Mouse (Mus musculus) small intestine, adult 2 months (tissue): ENCODE measurements around the gene Sdk2. TPM values are rescaled to one million over a fixed set of nuclear protein-coding genes. Genes with fewer than 3 reads are reported as not detected.

Experiments
- H3K27ac ChIP-seq: fragments of 200-500 bp; 2 replicates; pipeline ENCODE4 v1.5.1; 2012; ENCODE audit warnings: low read depth, low read length, control low read depth, inconsistent platforms; ENCODE audit not compliant: insufficient read depth
- H3K27me3 ChIP-seq: fragments of 200-500 bp; 2 replicates; pipeline ENCODE4 v1.6.1; 2012; ENCODE audit warnings: mild to moderate bottlenecking, moderate library complexity, low read length, inconsistent platforms; ENCODE audit not compliant: control insufficient read depth, insufficient read depth
- H3K36me3 ChIP-seq: fragments of 200-500 bp; 2 replicates; pipeline ENCODE4 v1.6.1; 2012; ENCODE audit warnings: mild to moderate bottlenecking, low read length, control low read depth, inconsistent platforms; ENCODE audit not compliant: control insufficient read depth, insufficient read depth
- H3K4me1 ChIP-seq: fragments of 200-500 bp; 2 replicates; pipeline ENCODE4 v1.6.1; 2012; ENCODE audit warnings: low read length, inconsistent platforms, mixed read lengths; ENCODE audit not compliant: control insufficient read depth, insufficient read depth, insufficient read length
- H3K4me3 ChIP-seq: fragments of 200-500 bp; 2 replicates; pipeline ENCODE4 v1.5.1; 2012; ENCODE audit warnings: low read depth, mild to moderate bottlenecking, control low read depth, inconsistent platforms, low read length, moderate library complexity
- CTCF ChIP-seq: fragments of 200-500 bp; IDR thresholded peaks from 2 replicates; pipeline ENCODE4 v1.5.1; 2012; ENCODE audit warnings: low read depth, mild to moderate bottlenecking, control low read depth, inconsistent platforms, low read length, moderate library complexity, mixed read lengths; ENCODE audit not compliant: insufficient replicate concordance, insufficient read length; ENCODE audit errors: extremely low read depth
- POLR2A ChIP-seq: fragments of 200-500 bp; IDR thresholded peaks from 2 replicates; pipeline ENCODE4 v1.6.1; 2012; ENCODE audit warnings: low read depth, mild to moderate bottlenecking, control low read depth, inconsistent platforms, low read length, moderate library complexity
- WGBS: fragments of 180-500 bp; shearing (Covaris S2); methylation state at CpG from one replicate; pipeline ENCODE4 v1.1.7; 2018; 5-methylcytosine and 5-hydroxymethylcytosine counted together
- polyA plus RNA-seq: library from polyadenylated mRNA; depleted of rRNA; stranded (reverse); fragments of >200 nt; gene quantifications from 2 replicates; pipeline ENCODE4 v1.2.3, GENCODE M21; 2012

The Sdk2 gene
- polyA plus RNA-seq, 1 experiment = 0.81 TPM

GRCm38 (mm10) chr11:114071998-114072397, 5.2 kb upstream of the Sdk2 start:
- Histone ChIP-seq H3K36me3 (no peaks in the 10 kb centered on the region), H3K27ac (no peak overlapping the region), H3K27me3 (peaks cover 6% of the 10 kb centered on the region), H3K4me1 (no peaks in the 10 kb centered on the region; the same call in 1 of the 2 replicates), H3K4me3 (no peak overlapping the region)
- TF ChIP-seq POLR2A (no peak), CTCF (peak; percentile 27; the same call in 1 of the 2 replicates)
- 20% methylated on average over 8 of the region's 8 CpGs for WGBS

- H3K27ac ChIP-seq = no peak overlapping the region
- TF ChIP-seq CTCF (peak; percentile 12; the same call in 1 of the 2 replicates), POLR2A (no peak)
- 64% methylated on average over 6 of the region's 6 CpGs for WGBS
- H3K4me1 ChIP-seq = no peaks in the 10 kb centered on the region; the same call in 1 of the 2 replicates
- H3K27me3 ChIP-seq = peaks cover 17% of the 10 kb centered on the region
- no peak overlapping the region for H3K4me3 ChIP-seq
- H3K36me3 ChIP-seq = no peaks in the 10 kb centered on the region
These were observed 4.0 kb upstream of the Sdk2 start for GRCm38 (mm10) chr11:114070881-114071280.

- no peak overlapping the region for H3K4me3 ChIP-seq
- TF ChIP-seq CTCF = no peak
- no peak for TF ChIP-seq POLR2A
- WGBS = 66% methylated on average over 8 of the region's 8 CpGs
- no peaks in the 10 kb centered on the region; the same call in 1 of the 2 replicates for H3K4me1 ChIP-seq
- H3K27me3 ChIP-seq = peaks cover 24% of the 10 kb centered on the region
- no peak overlapping the region for H3K27ac ChIP-seq
- H3K36me3 ChIP-seq = no peaks in the 10 kb centered on the region
These were observed 3.3 kb upstream of the Sdk2 start for GRCm38 (mm10) chr11:114070131-114070530.

- TF ChIP-seq POLR2A (no peak), CTCF (peak; percentile 8; the same call in 1 of the 2 replicates)
- 7% methylated on average over 5 of the region's 5 CpGs for WGBS
- Histone ChIP-seq H3K4me1 (no peaks in the 10 kb centered on the region; the same call in 1 of the 2 replicates), H3K36me3 (no peaks in the 10 kb centered on the region), H3K27ac (no peak overlapping the region), H3K27me3 (peaks cover 32% of the 10 kb centered on the region), H3K4me3 (no peak overlapping the region)
These were observed 1.5 kb upstream of the Sdk2 start for GRCm38 (mm10) chr11:114068390-114068789.

GRCm38 (mm10) chr11:114066098-114066950, 522 bp downstream of the Sdk2 start:
- Histone ChIP-seq H3K27ac (no peak overlapping the region), H3K4me1 (no peaks in the 10 kb centered on the region; the same call in 1 of the 2 replicates), H3K4me3 (peak overlapping the region; percentile 62), H3K36me3 (no peaks in the 10 kb centered on the region), H3K27me3 (peaks cover 32% of the 10 kb centered on the region)
- no peak for TF ChIP-seq POLR2A
- WGBS = 2% methylated on average over 90 of the region's 90 CpGs

- Histone ChIP-seq H3K4me1 (no peaks in the 10 kb centered on the region; the same call in 1 of the 2 replicates), H3K4me3 (peak overlapping the region; percentile 62), H3K27ac (no peak overlapping the region), H3K27me3 (peaks cover 32% of the 10 kb centered on the region), H3K36me3 (no peaks in the 10 kb centered on the region)
- WGBS = 5% methylated on average over 19 of the region's 19 CpGs
- TF ChIP-seq CTCF (no peak), POLR2A (no peak)
These were observed 1.2 kb downstream of the Sdk2 start for GRCm38 (mm10) chr11:114065596-114065995.

GRCm38 (mm10) chr11:114064871-114065388, 1.9 kb downstream of the Sdk2 start:
- TF ChIP-seq CTCF = no peak
- no peak for TF ChIP-seq POLR2A
- Histone ChIP-seq H3K4me3 (peak overlapping the region; percentile 62), H3K27me3 (peaks cover 32% of the 10 kb centered on the region)

More at GRCm38 (mm10) chr11:114064871-114065388, 1.9 kb downstream of the Sdk2 start:
- Histone ChIP-seq H3K4me1 (no peaks in the 10 kb centered on the region; the same call in 1 of the 2 replicates), H3K36me3 (no peaks in the 10 kb centered on the region), H3K27ac (no peak overlapping the region)
- WGBS = 1% methylated on average over 32 of the region's 32 CpGs
